Mouse (Mus musculus): ENCODE results near the gene Cpeb1. TPM values are rescaled to one million over a fixed set of nuclear protein-coding genes. Genes with fewer than 3 reads are reported as not detected.

Gene Cpeb1
- total RNA-seq, 2 experiments from 2014 or later: 8.5 to 11.5 TPM

Other genes with a start within 250 kb of the Cpeb1 start
- gene Pde8a, start 241.9 kb downstream of the Cpeb1 start, total RNA-seq (2021): 1 to 10 TPM; 6.7 to 7.0 TPM
- 1,000 to 10,000 TPM in 1 of 2 experiments, 100 to 1,000 TPM in 1; 890 to 1,010 TPM for gene Rps17, start 110.2 kb downstream of the Cpeb1 start, total RNA-seq (2021)
- 1 to 10 TPM; 2.1 to 4.0 TPM for gene Ap3b2, start 38.5 kb upstream of the Cpeb1 start, total RNA-seq (2021)
- not detected for gene BC048679, start 42.8 kb upstream of the Cpeb1 start, total RNA-seq (2021)
- gene Fsd2, start 111.5 kb upstream of the Cpeb1 start, total RNA-seq (2021): 100 to 1,000 TPM; 204 to 220 TPM
- 1 to 10 TPM; 4.8 to 5.7 TPM for gene Whamm, start 115.8 kb upstream of the Cpeb1 start, total RNA-seq (2021)